Mouse (Mus musculus) R1 (cell line): Measurements from ENCODE around the gene Pusl1.

Source experiments
- DNase-seq: peaks from one replicate; pipeline ENCODE4 v3.0.0-alpha.2; 2018; ENCODE audit warnings: low read depth, low spot score

Gene Pusl1

GRCm38 (mm10) chr4:155841651-155842270 lies 49.8 kb downstream of the Pusl1 start:
- DNase-seq, result no peak

- peak; percentile 98 for DNase-seq
These were observed 50.6 kb downstream of the Pusl1 start for GRCm38 (mm10) chr4:155841003-155841454.

GRCm38 (mm10) chr4:155840076-155841002 lies 51.2 kb downstream of the Pusl1 start:
- no peak for DNase-seq

GRCm38 (mm10) chr4:155839483-155839910 lies 52.1 kb downstream of the Pusl1 start, which contains the start of gene Mxra8:
TSS of gene Mxra8 (plus strand) at chr4:155839680.
- peak; percentile 86 for DNase-seq

- no peak for DNase-seq
These were observed 53.1 kb downstream of the Pusl1 start for GRCm38 (mm10) chr4:155838187-155839153.
